Mouse (Mus musculus) lung, embryonic 16.5 days (tissue): Measurements from ENCODE around the gene Vars. TPM values are rescaled to one million over a fixed set of nuclear protein-coding genes. Genes with fewer than 3 reads are reported as not detected.
A peak's percentile ranks its signal among the peaks of the same experiment; 100 is the strongest.
"Not testable (repeated sequence)": the region's sequence is repeated elsewhere in the genome, so short reads cannot be mapped to it uniquely, and the experiment has no call there.

Experiments
- ATAC-seq: fragments of 200-750 bp; cut with Nextera tagmentation; 2 replicates; pipeline ENCODE4 v1.8.0; 2017; ENCODE audit warnings: low read depth, mild to moderate bottlenecking, moderate library complexity
- H3K27ac ChIP-seq: fragments of 300-500 bp; sonication (generic); 2 replicates; pipeline ENCODE4 v1.5.1; 2014; ENCODE audit warnings: mild to moderate bottlenecking, control low read depth, low read length
- H3K27me3 ChIP-seq: fragments of 300-500 bp; sonication (generic); 2 replicates; pipeline ENCODE4 v1.6.1; 2014; ENCODE audit warnings: low read depth, low read length, mixed read lengths; ENCODE audit not compliant: control insufficient read depth, insufficient read depth
- H3K36me3 ChIP-seq: fragments of 300-500 bp; sonication (generic); 2 replicates; pipeline ENCODE4 v1.6.1; 2014; ENCODE audit warnings: low read length; ENCODE audit not compliant: control insufficient read depth, insufficient read depth
- H3K4me1 ChIP-seq: fragments of 300-500 bp; sonication (generic); replicated peaks from 2 replicates; pipeline ENCODE4 v1.6.1; 2014; ENCODE audit warnings: low read length, mixed read lengths; ENCODE audit not compliant: control insufficient read depth, insufficient read depth
- H3K4me2 ChIP-seq: fragments of 300-500 bp; sonication (generic); 2 replicates; pipeline ENCODE4 v1.6.1; 2014; ENCODE audit warnings: low read depth, low read length, control low read depth
- H3K4me3 ChIP-seq: fragments of 300-500 bp; sonication (generic); 2 replicates; pipeline ENCODE4 v1.5.1; 2014; ENCODE audit warnings: mild to moderate bottlenecking, low read length, control low read depth
- H3K9ac ChIP-seq: fragments of 300-500 bp; sonication (generic); 2 replicates; pipeline ENCODE4 v1.6.1; 2014; ENCODE audit warnings: low read length, control low read depth
- H3K9me3 ChIP-seq: fragments of 300-500 bp; sonication (generic); 2 replicates; pipeline ENCODE4 v1.6.1; 2016; ENCODE audit warnings: low read length; ENCODE audit not compliant: control insufficient read depth
- WGBS: fragments of 180-500 bp; shearing (Covaris S2); extraction: QIAGEN DNeasy Blood & Tissue Kit; methylation state at CpG from one replicate; pipeline ENCODE4 v1.1.7; 2014; 5-methylcytosine and 5-hydroxymethylcytosine counted together
- polyA plus RNA-seq: library from polyadenylated mRNA; unstranded; fragments of >200 nt; fragmentation: Nextera tagmentation; extraction: Ambion mirVana; gene quantifications from 2 replicates; pipeline ENCODE4 v1.2.1, GENCODE M21; 2015

The Vars gene
- polyA plus RNA-seq, 1 experiment from 2014 or later: 88.0 TPM

DNA sequence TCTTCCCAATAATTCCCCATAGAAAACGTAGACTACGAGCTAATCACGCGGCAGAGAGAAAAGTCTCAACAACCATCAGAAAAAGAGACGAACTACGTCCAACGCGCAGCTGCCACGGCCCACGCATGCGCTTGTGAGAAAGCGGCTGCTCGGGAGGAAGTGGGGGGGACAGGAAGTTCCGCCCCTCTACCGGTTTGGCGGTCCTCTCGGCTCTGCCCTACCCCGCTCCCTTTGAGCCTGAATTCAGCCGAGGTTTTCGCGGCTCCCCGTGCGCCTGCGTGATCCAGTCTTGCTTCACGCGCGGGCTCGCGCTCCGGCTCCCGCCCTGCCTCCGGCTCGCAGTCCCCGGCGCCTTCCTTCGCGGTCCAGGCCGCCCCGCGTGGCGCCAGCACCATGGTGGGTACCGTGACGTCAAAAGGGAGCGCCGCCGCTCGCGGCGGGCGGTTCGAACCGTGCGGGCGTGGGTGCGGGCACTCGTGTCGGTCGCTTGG lies 19.1 kb upstream of the Vars start, which contains the start of gene Lsm2:
Gene Lsm2, plus strand, starts transcription at position 173 of the 491 bp plus-strand sequence.
- Histone ChIP-seq H3K27ac (peak within 1 kb of the TSS; percentile 98), H3K36me3 (peaks cover 15% of the 10 kb centered on the region), H3K9me3 (no peaks in the 10 kb centered on the region), H3K9ac (peak within 1 kb of the TSS; percentile 96), H3K4me3 (peak within 1 kb of the TSS; percentile 76), H3K4me1 (peaks cover 9% of the 10 kb centered on the region), H3K4me2 (peak within 1 kb of the TSS; percentile 77), H3K27me3 (no peaks in the 10 kb centered on the region)
- WGBS: under 1% methylated on average over 58 of the region's 58 CpGs
- ATAC-seq: peak; percentile 95

DNA sequence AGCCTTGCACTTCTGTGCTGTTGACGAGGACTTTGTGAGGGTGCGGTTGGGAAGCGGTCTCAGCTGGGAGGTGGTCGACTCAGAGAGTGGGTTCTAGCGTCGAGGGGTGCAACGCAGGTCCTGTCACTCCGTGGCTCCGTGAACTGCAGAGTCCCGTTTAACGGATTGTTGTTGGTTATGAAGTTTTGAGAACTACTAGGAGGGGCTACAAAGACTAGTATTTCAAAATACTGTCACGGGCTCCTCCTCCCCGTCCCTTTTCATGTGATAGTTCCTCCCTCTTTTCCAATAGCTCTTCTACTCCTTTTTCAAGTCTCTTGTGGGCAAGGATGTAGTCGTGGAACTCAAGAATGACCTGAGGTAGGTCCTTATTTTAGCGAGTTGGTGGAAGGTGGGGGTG lies 18.5 kb upstream of the Vars start:
- H3K4me1 ChIP-seq: peaks cover 9% of the 10 kb centered on the region
- WGBS: under 1% methylated on average over 15 of the region's 15 CpGs
- ATAC-seq: peak; percentile 39

GRCm38 (mm10) chr17:34984218-34984617 lies 16.6 kb upstream of the Vars start:
- ATAC-seq: no peak
- Histone ChIP-seq H3K36me3 (peaks cover 15% of the 10 kb centered on the region), H3K27ac (no peak overlapping the region), H3K4me3 (no peak overlapping the region), H3K9ac (no peak overlapping the region), H3K9me3 (no peaks in the 10 kb centered on the region), H3K4me1 (peaks cover 9% of the 10 kb centered on the region), H3K4me2 (no peak overlapping the region), H3K27me3 (no peaks in the 10 kb centered on the region)
- WGBS: 82% methylated on average over 2 of the region's 2 CpGs

More for the DNA sequence above, 18.5 kb upstream of the Vars start:
- Histone ChIP-seq H3K27ac (peak overlapping the region; percentile 98), H3K4me2 (peak overlapping the region; percentile 77), H3K36me3 (peaks cover 15% of the 10 kb centered on the region), H3K27me3 (no peaks in the 10 kb centered on the region), H3K9me3 (no peaks in the 10 kb centered on the region), H3K9ac (peak overlapping the region; percentile 96), H3K4me3 (peak overlapping the region; percentile 76)

GRCm38 (mm10) chr17:34994751-34995150 lies 6.0 kb upstream of the Vars start:
- no peak overlapping the region for H3K4me2 ChIP-seq
- no peaks in the 10 kb centered on the region for H3K27me3 ChIP-seq
- no peak overlapping the region for H3K4me3 ChIP-seq
- peaks cover 12% of the 10 kb centered on the region for H3K36me3 ChIP-seq
- no peak overlapping the region for H3K27ac ChIP-seq
- ATAC-seq: no peak
- no peak overlapping the region for H3K9ac ChIP-seq
- peaks cover 28% of the 10 kb centered on the region for H3K4me1 ChIP-seq
- H3K9me3 ChIP-seq: no peaks in the 10 kb centered on the region

- peaks cover 12% of the 10 kb centered on the region for H3K36me3 ChIP-seq
Measured at GRCm38 (mm10) chr17:34995192-34995591, 5.6 kb upstream of the Vars start.

DNA sequence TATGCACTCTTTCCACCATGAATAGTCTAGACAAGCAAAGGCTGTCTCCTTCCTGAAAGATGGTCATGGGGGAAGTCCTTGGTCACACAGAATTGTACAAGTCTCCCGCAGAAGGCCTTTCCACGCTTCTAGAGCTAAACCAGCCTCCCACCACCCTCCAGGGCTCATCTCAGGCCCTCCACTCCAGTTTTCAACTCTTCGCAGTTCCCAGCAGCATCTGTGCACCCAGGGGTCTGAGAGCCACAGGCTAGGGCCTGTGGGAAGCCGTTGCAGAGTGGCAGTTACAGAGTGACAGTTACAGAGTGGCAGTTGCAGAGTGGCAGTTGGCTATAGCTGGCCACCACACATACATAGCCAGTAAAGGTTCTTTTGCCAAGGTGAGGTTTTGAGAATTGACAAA lies 4.9 kb upstream of the Vars start:
- H3K4me2 ChIP-seq, H3K9ac ChIP-seq, H3K9me3 ChIP-seq, H3K4me3 ChIP-seq, ATAC-seq, H3K27ac ChIP-seq, H3K27me3 ChIP-seq: not testable (repeated sequence)
- Histone ChIP-seq H3K4me1 (peaks cover 28% of the 10 kb centered on the region), H3K36me3 (peaks cover 12% of the 10 kb centered on the region)
- 97% methylated on average over 4 of the region's 4 CpGs for WGBS

More at GRCm38 (mm10) chr17:34995192-34995591, 5.6 kb upstream of the Vars start:
- H3K27ac ChIP-seq, ATAC-seq, H3K9me3 ChIP-seq, H3K4me2 ChIP-seq, H3K4me3 ChIP-seq, H3K9ac ChIP-seq, H3K27me3 ChIP-seq: not testable (repeated sequence)
- WGBS: 80% methylated on average over 4 of the region's 4 CpGs
- H3K4me1 ChIP-seq: peaks cover 28% of the 10 kb centered on the region

GRCm38 (mm10) chr17:34996411-34997141 lies 4.2 kb upstream of the Vars start:
- peak overlapping the region; percentile 98 for H3K4me2 ChIP-seq
- no peak overlapping the region for H3K9ac ChIP-seq

DNA sequence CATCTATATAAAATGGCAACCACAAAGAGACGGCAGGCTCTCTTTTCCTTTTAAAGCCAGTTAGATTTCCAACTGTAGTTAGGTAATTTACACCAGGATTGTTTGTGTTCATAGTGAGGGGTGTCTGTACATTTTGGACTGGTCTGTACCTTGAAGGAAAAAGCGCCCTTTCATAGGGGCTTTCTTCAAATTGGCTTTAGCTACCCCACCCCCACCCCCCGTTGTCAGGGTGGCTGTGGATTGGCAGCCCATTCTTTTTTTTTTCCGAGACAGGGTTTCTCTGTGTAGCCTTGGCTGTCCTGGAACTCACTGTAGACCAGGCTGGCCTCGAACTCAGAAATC lies 3.7 kb upstream of the Vars start:
- no peaks in the 10 kb centered on the region for H3K9me3 ChIP-seq
- no peaks in the 10 kb centered on the region for H3K27me3 ChIP-seq
- WGBS: 82% methylated on average over 5 of the region's 5 CpGs
- H3K4me1 ChIP-seq: peaks cover 29% of the 10 kb centered on the region
- no peak for ATAC-seq
- H3K9ac ChIP-seq: no peak overlapping the region
- peaks cover 8% of the 10 kb centered on the region for H3K36me3 ChIP-seq
- H3K4me3 ChIP-seq: peak overlapping the region; percentile 49
- peak overlapping the region; percentile 98 for H3K4me2 ChIP-seq
- H3K27ac ChIP-seq: no peak overlapping the region

More at GRCm38 (mm10) chr17:34996411-34997141, 4.2 kb upstream of the Vars start:
- WGBS: 84% methylated on average over 12 of the region's 14 CpGs
- Histone ChIP-seq H3K36me3 (peaks cover 8% of the 10 kb centered on the region), H3K4me1 (peaks cover 28% of the 10 kb centered on the region), H3K27ac (no peak overlapping the region), H3K27me3 (no peaks in the 10 kb centered on the region), H3K9me3 (no peaks in the 10 kb centered on the region), H3K4me3 (peak overlapping the region; percentile 49)
- ATAC-seq: no peak

GRCm38 (mm10) chr17:34998526-34999430 lies 2.0 kb upstream of the Vars start:
- peaks cover 42% of the 10 kb centered on the region for H3K4me1 ChIP-seq
- H3K4me3 ChIP-seq: peak overlapping the region; percentile 49
- H3K4me2 ChIP-seq: peak overlapping the region; percentile 98
- no peaks in the 10 kb centered on the region for H3K27me3 ChIP-seq
- no peak for ATAC-seq
- H3K9ac ChIP-seq: peak overlapping the region; percentile 72
- 89% methylated on average over 15 of the region's 15 CpGs for WGBS
- no peak overlapping the region for H3K27ac ChIP-seq
- peaks cover 8% of the 10 kb centered on the region for H3K36me3 ChIP-seq
- no peaks in the 10 kb centered on the region for H3K9me3 ChIP-seq
